Mouse (Mus musculus): Measurements from ENCODE around the gene Agfg1.

- TF ChIP-seq POLR2A (IDR thresholded peaks at IDR 0.05; ENCODE audit: control insufficient read depth in 1 of 2, insufficient read depth in 1 of 2, low read depth in 1 of 2, low read length in 2 of 2, poor library complexity in 1 of 2) (no peak), SMC3 (IDR thresholded peaks at IDR 0.05; ENCODE audit: low read depth, low read length) (no peak)
Observed at GRCm38 (mm10) chr1:82820626-82821186, 18.6 kb upstream of the Agfg1 start.
